Mouse (Mus musculus): ENCODE data around the gene Nt5c. TPM values are rescaled to one million over a fixed set of nuclear protein-coding genes. Genes with fewer than 3 reads are reported as not detected.
"Not testable (repeated sequence)": the region's sequence is repeated elsewhere in the genome, so short reads cannot be mapped to it uniquely, and the experiment has no call there.

Nt5c gene
- total RNA-seq, 1 experiment = 50.5 TPM

DNA sequence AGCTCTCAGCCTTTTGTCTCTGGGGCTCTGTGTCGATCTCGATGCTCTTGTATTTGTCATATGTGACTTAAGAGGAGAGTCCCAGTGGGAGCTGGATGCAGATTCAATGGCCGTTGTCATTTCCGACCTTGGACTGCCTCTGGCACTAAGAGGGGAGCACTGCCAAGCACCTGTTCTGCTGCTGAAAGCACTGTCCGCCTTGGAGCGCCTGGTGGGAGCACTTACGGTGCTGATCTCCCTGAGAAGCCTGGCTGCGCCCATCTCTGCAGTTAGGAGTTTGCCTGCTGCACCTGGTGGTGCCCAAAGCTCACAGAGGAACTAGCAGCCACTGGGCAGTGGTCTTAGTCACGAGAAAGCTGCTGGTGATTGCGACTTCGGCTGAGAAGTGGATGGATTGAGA lies 8.4 kb downstream of the Nt5c start:
- peaks cover 0 to 4% of the 10 kb centered on the region in 2 experiments; a peak in 1 of 4 replicates for H3K4me1 ChIP-seq (ENCODE audit: control insufficient read depth in 2 of 2, insufficient read depth in 2 of 2, low read length in 2 of 2, poor library complexity in 1 of 2)
- in situ Hi-C loops (cut with MboI; ENCODE audit: low sequenced_read_pairs in 2 of 2, unreplicated experiment in 2 of 2) = no loop called here
- no peak overlapping the region for H3K4me3 ChIP-seq (ENCODE audit: insufficient read depth in 1 of 2, low read depth in 1 of 2, low read length in 2 of 2, poor library complexity in 1 of 2, severe bottlenecking in 1 of 2)
- TF ChIP-seq HCFC1 (IDR thresholded peaks at IDR 0.05; ENCODE audit: borderline replicate concordance, insufficient read depth, low read length) = no peak
- no peak for TF ChIP-seq MAFK (IDR thresholded peaks at IDR 0.05; ENCODE audit: insufficient read depth, low read depth, low read length)
- no peak overlapping the region for H3K27ac ChIP-seq (ENCODE audit: insufficient read depth, low read depth, low read length, poor library complexity, severe bottlenecking)
- DNase-seq (ENCODE audit: low read depth, low spot score) = no peak
- H3K9me3 ChIP-seq (ENCODE audit: control insufficient read depth, insufficient read depth, low read depth, low read length) = no peaks in the 10 kb centered on the region
- H3K9ac ChIP-seq (ENCODE audit: insufficient read depth, low read depth, low read length, poor library complexity, severe bottlenecking) = no peak overlapping the region
- no peaks in the 10 kb centered on the region for H3K36me3 ChIP-seq (ENCODE audit: control insufficient read depth, insufficient read depth, low read length, poor library complexity, severe bottlenecking)

DNA sequence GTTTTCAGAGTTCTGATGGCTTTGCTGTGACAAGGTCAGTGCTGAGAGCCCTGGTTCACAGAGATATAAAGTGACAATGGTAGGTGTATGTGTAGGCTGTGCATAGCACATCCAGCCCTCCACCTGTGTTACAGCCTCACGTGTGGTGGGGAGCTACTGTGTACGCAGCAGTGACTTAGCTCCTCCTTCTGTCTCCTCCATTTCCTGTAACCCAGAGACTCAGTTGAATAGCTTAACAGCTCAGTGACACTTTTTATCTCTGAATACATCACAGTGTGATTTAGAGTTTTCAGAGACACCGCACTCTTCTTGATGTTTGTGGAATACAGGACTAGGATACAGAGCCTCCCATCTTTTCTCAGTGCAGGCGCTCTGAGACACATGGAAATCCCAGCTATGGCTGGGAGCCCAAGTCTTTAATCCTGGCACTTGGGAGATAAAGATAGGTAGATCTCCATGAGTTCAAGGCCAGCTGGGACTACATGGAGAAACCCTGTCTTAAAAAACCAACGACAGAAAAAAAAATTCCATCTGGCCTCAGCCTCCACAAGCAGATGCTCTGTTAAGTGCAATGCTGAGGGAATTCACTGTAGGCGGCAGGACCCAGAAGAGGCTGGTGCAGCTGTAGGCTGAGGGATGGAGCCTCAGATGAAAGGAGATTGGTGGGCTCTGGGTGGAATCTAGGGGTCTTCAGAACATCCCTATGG lies 10.0 kb downstream of the Nt5c start:
- in situ Hi-C loops (cut with MboI; ENCODE audit: low sequenced_read_pairs in 2 of 2, unreplicated experiment in 2 of 2) = no loop called here
- no peak overlapping the region for H3K9ac ChIP-seq (ENCODE audit: insufficient read depth, low read depth, low read length, poor library complexity, severe bottlenecking)
- H3K27ac ChIP-seq (ENCODE audit: insufficient read depth, low read depth, low read length, poor library complexity, severe bottlenecking) = no peak overlapping the region

DNA sequence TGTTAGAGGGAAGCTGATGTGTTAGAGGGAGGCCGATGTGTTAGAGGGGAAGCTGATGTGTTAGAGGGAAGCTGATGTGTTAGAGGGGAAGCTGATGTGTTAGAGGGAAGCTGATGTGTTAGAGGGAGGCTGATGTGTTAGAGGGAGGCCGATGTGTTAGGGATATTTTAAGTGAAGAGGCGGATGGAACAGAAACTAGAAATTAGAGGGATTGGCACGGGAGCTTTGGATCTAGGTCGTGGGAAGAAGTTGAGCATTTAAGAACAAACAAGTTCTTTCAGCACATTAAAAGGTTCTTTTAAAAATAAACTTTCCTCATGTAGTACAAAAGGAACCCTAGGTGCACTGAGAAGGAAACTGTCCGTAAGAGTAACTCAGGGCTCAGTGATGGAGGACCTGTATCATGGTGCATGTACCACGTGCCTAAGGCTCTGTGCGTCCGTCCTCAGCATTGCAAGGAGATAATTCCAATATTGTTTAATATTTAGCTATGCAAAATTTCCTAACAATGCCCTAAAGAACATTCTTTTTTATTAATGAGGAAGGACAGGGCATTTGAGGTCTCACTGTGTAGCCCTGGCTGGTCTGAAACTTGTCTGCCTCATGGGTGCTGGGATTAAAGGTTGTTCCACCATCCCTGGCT lies 13.2 kb downstream of the Nt5c start:
- H3K27ac ChIP-seq (ENCODE audit: insufficient read depth, low read depth, low read length, poor library complexity, severe bottlenecking) = no peak overlapping the region
- peaks cover 4 to 11% of the 10 kb centered on the region in 2 experiments; a peak in 3 of 4 replicates for H3K4me1 ChIP-seq (ENCODE audit: control insufficient read depth in 2 of 2, insufficient read depth in 2 of 2, low read length in 2 of 2, poor library complexity in 1 of 2)
- TF ChIP-seq HCFC1 (IDR thresholded peaks at IDR 0.05; ENCODE audit: borderline replicate concordance, insufficient read depth, low read length) = no peak
- no peak for TF ChIP-seq ZNF384 (IDR thresholded peaks at IDR 0.05; ENCODE audit: low read depth, low read length)
- no peak for TF ChIP-seq MAFK (IDR thresholded peaks at IDR 0.05; ENCODE audit: insufficient read depth, low read depth, low read length)
- TF ChIP-seq CHD2 (IDR thresholded peaks at IDR 0.05; ENCODE audit: low read depth, low read length) = no peak
- no peak for TF ChIP-seq ZC3H11A (IDR thresholded peaks at IDR 0.05; ENCODE audit: borderline replicate concordance, low read depth, low read length)
- H3K9me3 ChIP-seq (ENCODE audit: control insufficient read depth, insufficient read depth, low read depth, low read length) = no peaks in the 10 kb centered on the region
- no peak overlapping the region for H3K4me3 ChIP-seq (ENCODE audit: insufficient read depth in 1 of 2, low read depth in 1 of 2, low read length in 2 of 2, poor library complexity in 1 of 2, severe bottlenecking in 1 of 2)
- DNase-seq (ENCODE audit: low read depth, low spot score) = no peak
- no peaks in the 10 kb centered on the region for H3K36me3 ChIP-seq (ENCODE audit: control insufficient read depth, insufficient read depth, low read length, poor library complexity, severe bottlenecking)
- in situ Hi-C loops (cut with MboI; ENCODE audit: low sequenced_read_pairs in 2 of 2, unreplicated experiment in 2 of 2) = no loop called here
- no peak overlapping the region for H3K9ac ChIP-seq (ENCODE audit: insufficient read depth, low read depth, low read length, poor library complexity, severe bottlenecking)

More for the DNA sequence above, 10.0 kb downstream of the Nt5c start:
- DNase-seq (ENCODE audit: low read depth, low spot score) = no peak
- no peaks in the 10 kb centered on the region for H3K9me3 ChIP-seq (ENCODE audit: control insufficient read depth, insufficient read depth, low read depth, low read length)
- no peak overlapping the region for H3K4me3 ChIP-seq (ENCODE audit: insufficient read depth in 1 of 2, low read depth in 1 of 2, low read length in 2 of 2, poor library complexity in 1 of 2, severe bottlenecking in 1 of 2)
- TF ChIP-seq ZC3H11A (IDR thresholded peaks at IDR 0.05; ENCODE audit: borderline replicate concordance, low read depth, low read length) (no peak), MAFK (IDR thresholded peaks at IDR 0.05; ENCODE audit: insufficient read depth, low read depth, low read length) (no peak), CHD2 (IDR thresholded peaks at IDR 0.05; ENCODE audit: low read depth, low read length) (no peak), HCFC1 (IDR thresholded peaks at IDR 0.05; ENCODE audit: borderline replicate concordance, insufficient read depth, low read length) (no peak), ZNF384 (IDR thresholded peaks at IDR 0.05; ENCODE audit: low read depth, low read length) (no peak)
- peaks cover 0 to 4% of the 10 kb centered on the region in 2 experiments; a peak in 1 of 4 replicates for H3K4me1 ChIP-seq (ENCODE audit: control insufficient read depth in 2 of 2, insufficient read depth in 2 of 2, low read length in 2 of 2, poor library complexity in 1 of 2)
- no peaks in the 10 kb centered on the region for H3K36me3 ChIP-seq (ENCODE audit: control insufficient read depth, insufficient read depth, low read length, poor library complexity, severe bottlenecking)

DNA sequence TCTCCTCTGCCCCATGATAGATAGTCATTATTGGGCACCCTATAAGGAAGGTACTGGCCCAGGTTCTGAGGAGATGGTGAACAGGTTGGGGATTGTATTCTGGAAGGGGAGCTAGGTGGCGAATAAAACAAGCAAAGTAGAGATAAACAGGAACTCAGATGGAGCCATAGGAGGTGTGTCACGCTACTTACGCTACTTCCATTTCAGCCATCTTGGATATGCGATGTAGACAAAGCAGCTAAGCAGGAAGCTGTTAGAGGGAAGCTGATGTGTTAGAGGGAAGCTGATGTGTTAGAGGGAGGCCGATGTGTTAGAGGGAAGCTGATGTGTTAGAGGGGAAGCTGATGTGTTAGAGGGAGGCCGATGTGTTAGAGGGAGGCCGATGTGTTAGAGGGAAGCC lies 14.3 kb downstream of the Nt5c start:
- H3K36me3 ChIP-seq (ENCODE audit: control insufficient read depth, insufficient read depth, low read length, poor library complexity, severe bottlenecking); DNase-seq (ENCODE audit: low read depth, low spot score); in situ Hi-C loops (cut with MboI; ENCODE audit: low sequenced_read_pairs in 2 of 2, unreplicated experiment in 2 of 2); H3K27ac ChIP-seq (ENCODE audit: insufficient read depth, low read depth, low read length, poor library complexity, severe bottlenecking); H3K9me3 ChIP-seq (ENCODE audit: control insufficient read depth, insufficient read depth, low read depth, low read length); H3K9ac ChIP-seq (ENCODE audit: insufficient read depth, low read depth, low read length, poor library complexity, severe bottlenecking); H3K4me3 ChIP-seq (ENCODE audit: insufficient read depth in 1 of 2, low read depth in 1 of 2, low read length in 2 of 2, poor library complexity in 1 of 2, severe bottlenecking in 1 of 2): not testable (repeated sequence)
- peaks cover 4 to 18% of the 10 kb centered on the region in 2 experiments; a peak in 3 of 4 replicates for H3K4me1 ChIP-seq (ENCODE audit: control insufficient read depth in 2 of 2, insufficient read depth in 2 of 2, low read length in 2 of 2, poor library complexity in 1 of 2)

DNA sequence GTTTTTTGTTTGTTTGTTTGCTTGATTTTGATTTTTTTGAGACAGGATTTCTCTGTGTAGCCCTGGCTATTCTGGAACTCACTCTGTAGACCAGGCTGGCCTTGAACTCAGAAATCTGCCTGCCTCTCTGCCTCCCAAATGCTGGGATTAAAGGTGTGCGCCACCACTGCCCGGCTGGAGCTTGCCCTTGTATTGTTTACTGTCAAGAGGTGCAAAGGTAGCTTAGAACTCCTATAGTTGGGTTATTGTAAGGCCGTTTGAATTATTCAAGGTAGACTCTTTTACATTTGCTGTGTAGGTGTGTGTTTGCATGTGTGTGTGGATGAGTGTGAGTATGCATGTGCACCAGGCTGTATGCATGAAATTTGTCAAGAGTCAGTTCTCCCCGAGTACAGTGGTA lies 15.0 kb downstream of the Nt5c start:
- DNase-seq (ENCODE audit: low read depth, low spot score); H3K9me3 ChIP-seq (ENCODE audit: control insufficient read depth, insufficient read depth, low read depth, low read length); H3K36me3 ChIP-seq (ENCODE audit: control insufficient read depth, insufficient read depth, low read length, poor library complexity, severe bottlenecking); H3K27ac ChIP-seq (ENCODE audit: insufficient read depth, low read depth, low read length, poor library complexity, severe bottlenecking); in situ Hi-C loops (cut with MboI; ENCODE audit: low sequenced_read_pairs in 2 of 2, unreplicated experiment in 2 of 2); H3K9ac ChIP-seq (ENCODE audit: insufficient read depth, low read depth, low read length, poor library complexity, severe bottlenecking): not testable (repeated sequence)
- Histone ChIP-seq H3K4me3 (ENCODE audit: insufficient read depth in 1 of 2, low read depth in 1 of 2, low read length in 2 of 2, poor library complexity in 1 of 2, severe bottlenecking in 1 of 2) (0 out of 4 replicates have a peak overlapping the region, but pooled peaks of 1 of the 2 experiments have one; percentile 90), H3K4me1 (ENCODE audit: control insufficient read depth in 2 of 2, insufficient read depth in 2 of 2, low read length in 2 of 2, poor library complexity in 1 of 2) (peaks cover 4 to 22% of the 10 kb centered on the region in 2 experiments; a peak in 3 of 4 replicates)

Measured in ES-E14 (cell line).